Mouse (Mus musculus) liver, embryonic 16.5 days (tissue): ENCODE results near the gene Zfp592. TPM values are rescaled to one million over a fixed set of nuclear protein-coding genes. Genes with fewer than 3 reads are reported as not detected.
A peak's percentile ranks its signal among the peaks of the same experiment; 100 is the strongest.

Experiments
- ATAC-seq: fragments of 200-750 bp; cut with Nextera tagmentation; 2 replicates; pipeline ENCODE4 v1.8.0; 2017; ENCODE audit warnings: low read depth, mild to moderate bottlenecking, moderate number of reproducible peaks, moderate library complexity
- H3K27ac ChIP-seq: fragments of 300-500 bp; sonication (generic); 2 replicates; pipeline ENCODE4 v1.5.1; 2014; ENCODE audit warnings: mild to moderate bottlenecking, low read length
- H3K27me3 ChIP-seq: fragments of 300-500 bp; sonication (generic); 2 replicates; pipeline ENCODE4 v1.6.1; 2014; ENCODE audit warnings: low read depth, low read length, mixed read lengths; ENCODE audit not compliant: control insufficient read depth, insufficient read depth
- H3K36me3 ChIP-seq: fragments of 300-500 bp; sonication (generic); 2 replicates; pipeline ENCODE4 v1.6.1; 2014; ENCODE audit warnings: mild to moderate bottlenecking; ENCODE audit not compliant: control insufficient read depth, insufficient read depth
- H3K4me1 ChIP-seq: fragments of 300-500 bp; sonication (generic); 2 replicates; pipeline ENCODE4 v1.6.1; 2014; ENCODE audit warnings: low read depth, low read length, mixed read lengths; ENCODE audit not compliant: control insufficient read depth
- H3K4me2 ChIP-seq: fragments of 300-500 bp; sonication (generic); 2 replicates; pipeline ENCODE4 v1.6.1; 2014; ENCODE audit warnings: low read depth, low read length, mixed read lengths
- H3K4me3 ChIP-seq: fragments of 300-500 bp; sonication (generic); 2 replicates; pipeline ENCODE4 v1.5.1; 2014; ENCODE audit warnings: low read depth, mild to moderate bottlenecking, low read length
- H3K9ac ChIP-seq: fragments of 300-500 bp; sonication (generic); 2 replicates; pipeline ENCODE4 v1.6.1; 2014; ENCODE audit warnings: low read depth, low read length
- H3K9me3 ChIP-seq: fragments of 300-500 bp; sonication (generic); replicated peaks from 2 replicates; pipeline ENCODE4 v1.6.1; 2016; ENCODE audit warnings: low read length; ENCODE audit not compliant: control insufficient read depth
- WGBS: fragments of 180-500 bp; shearing (Covaris S2); extraction: QIAGEN DNeasy Blood & Tissue Kit; methylation state at CpG from one replicate; pipeline ENCODE4 v1.1.7; 2014; ENCODE audit not compliant: insufficient replicate concordance; 5-methylcytosine and 5-hydroxymethylcytosine counted together
- polyA plus RNA-seq: library from polyadenylated mRNA; unstranded; fragments of >200 nt; fragmentation: Nextera tagmentation; extraction: Ambion mirVana; gene quantifications from 2 replicates; pipeline ENCODE4 v1.2.1, GENCODE M21; 2015

Zfp592 gene
- polyA plus RNA-seq, 1 experiment from 2014 or later, result 7.1 TPM

DNA sequence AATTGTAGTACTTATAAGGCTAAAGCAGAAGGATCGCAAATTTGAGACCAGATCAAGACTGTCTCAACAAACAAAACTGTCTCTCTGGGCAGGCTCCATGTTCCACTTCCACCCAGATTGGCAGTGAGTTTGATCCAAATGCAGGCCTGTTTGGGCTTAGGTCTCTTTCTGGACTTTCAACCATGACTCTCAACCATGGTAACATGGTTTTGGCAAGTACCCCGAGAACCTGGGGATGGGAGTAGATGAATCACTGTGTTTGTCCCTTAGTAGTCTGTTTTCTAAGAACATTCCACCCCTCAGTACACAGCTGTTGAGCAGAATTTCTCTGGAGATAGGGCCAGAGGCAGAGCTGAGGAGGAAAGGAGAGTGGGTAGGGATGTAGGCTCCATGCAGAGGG is 32.3 kb downstream of the Zfp592 start:
- no peak overlapping the region for H3K4me2 ChIP-seq
- H3K9ac ChIP-seq, result no peak overlapping the region
- H3K36me3 ChIP-seq, result peaks cover 52% of the 10 kb centered on the region
- no peaks in the 10 kb centered on the region for H3K9me3 ChIP-seq
- H3K27me3 ChIP-seq, result no peaks in the 10 kb centered on the region
- H3K4me3 ChIP-seq, result no peak overlapping the region
- no peak overlapping the region for H3K27ac ChIP-seq
- ATAC-seq, result no peak
- H3K4me1 ChIP-seq, result peaks cover 13% of the 10 kb centered on the region
- WGBS, result 90% methylated on average over 2 of the region's 2 CpGs

DNA sequence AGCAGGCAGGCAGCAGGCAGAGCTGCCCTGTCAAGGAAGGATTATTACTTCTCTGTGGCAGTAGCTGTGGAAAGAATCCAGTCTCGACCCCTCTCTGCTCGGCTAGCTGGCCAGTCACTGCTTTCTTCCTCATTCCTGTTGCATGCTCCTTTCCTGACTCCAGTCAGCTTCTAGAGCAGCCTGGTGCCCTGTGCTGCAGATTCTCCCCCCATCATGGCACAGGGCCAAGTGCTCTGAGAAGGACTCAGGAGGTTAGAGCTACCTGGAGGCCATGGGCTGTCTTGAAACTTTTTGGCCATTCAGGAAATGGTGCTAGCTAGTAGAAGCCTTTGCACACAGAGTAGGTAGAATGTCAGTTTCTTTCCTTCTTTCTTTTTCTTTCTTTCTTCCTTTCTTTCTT is 46.2 kb downstream of the Zfp592 start:
- no peak overlapping the region for H3K9ac ChIP-seq
- no peak overlapping the region for H3K27ac ChIP-seq
- H3K4me1 ChIP-seq, result no peaks in the 10 kb centered on the region
- H3K36me3 ChIP-seq, result peaks cover 55% of the 10 kb centered on the region
- H3K4me2 ChIP-seq, result no peak overlapping the region
- no peak for ATAC-seq
- no peaks in the 10 kb centered on the region for H3K9me3 ChIP-seq
- no peak overlapping the region for H3K4me3 ChIP-seq
- no peaks in the 10 kb centered on the region for H3K27me3 ChIP-seq
- 71% methylated on average over 2 of the region's 2 CpGs for WGBS

DNA sequence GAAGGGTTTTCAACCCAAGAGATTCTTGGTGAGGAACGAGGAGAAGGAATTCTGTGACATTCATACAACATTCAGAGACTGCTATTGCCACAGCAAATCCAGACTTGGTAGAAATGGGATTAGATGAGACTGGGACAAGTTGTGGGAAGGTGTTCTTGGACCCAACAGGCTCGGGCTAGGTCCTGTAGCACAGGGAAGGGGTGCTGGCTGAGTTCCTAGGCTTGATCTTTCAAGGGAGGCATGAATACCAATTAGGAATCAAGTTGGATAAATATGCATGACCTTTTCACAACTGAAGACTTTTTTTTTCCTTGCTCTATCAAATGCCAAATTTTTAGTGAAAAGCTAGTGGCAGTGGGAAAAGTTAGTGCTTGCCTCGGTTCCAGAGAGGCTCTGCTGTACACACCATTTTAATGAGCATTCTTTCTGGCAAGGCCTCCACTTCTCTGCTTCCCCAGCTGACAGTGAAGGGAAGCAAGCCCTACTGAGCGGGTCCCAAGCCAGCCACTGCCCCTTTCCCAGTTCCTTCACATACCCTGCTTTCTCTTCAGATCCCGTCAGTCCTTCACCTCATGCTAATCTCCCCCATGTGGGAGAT is 49.6 kb downstream of the Zfp592 start:
- Histone ChIP-seq H3K27ac (no peak overlapping the region), H3K27me3 (no peaks in the 10 kb centered on the region), H3K9me3 (no peaks in the 10 kb centered on the region), H3K4me3 (no peak overlapping the region), H3K4me1 (no peaks in the 10 kb centered on the region), H3K36me3 (peaks cover 40% of the 10 kb centered on the region), H3K4me2 (no peak overlapping the region), H3K9ac (no peak overlapping the region)
- WGBS, result 78% methylated on average over 5 of the region's 5 CpGs
- ATAC-seq, result no peak

DNA sequence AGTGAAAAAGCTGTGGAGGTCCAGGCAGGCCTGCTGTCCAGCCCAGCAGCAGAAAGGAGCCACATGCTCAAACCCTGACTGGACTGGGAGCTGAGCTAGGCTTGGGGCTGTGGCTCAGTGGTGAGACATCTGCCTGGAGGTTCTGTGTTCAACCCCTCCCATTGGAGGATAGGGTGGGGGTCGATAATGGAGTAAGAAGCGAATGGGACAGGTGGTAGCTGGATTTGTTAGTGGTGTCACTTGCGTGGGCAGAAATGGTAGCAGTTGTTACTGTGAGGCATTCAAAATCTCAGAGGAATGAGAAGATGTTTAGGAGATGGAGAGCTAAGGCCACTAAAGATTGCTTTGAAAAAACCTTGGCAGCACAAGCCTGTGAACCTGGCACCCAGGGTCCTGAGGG is 54.4 kb downstream of the Zfp592 start:
- Histone ChIP-seq H3K27me3 (no peaks in the 10 kb centered on the region), H3K4me1 (no peaks in the 10 kb centered on the region), H3K9ac (no peak overlapping the region), H3K4me2 (no peak overlapping the region), H3K27ac (no peak overlapping the region), H3K4me3 (no peak overlapping the region), H3K36me3 (peaks cover 2% of the 10 kb centered on the region; the same call in 1 of the 2 replicates), H3K9me3 (no peaks in the 10 kb centered on the region)
- WGBS, result 71% methylated on average over 3 of the region's 3 CpGs
- no peak for ATAC-seq

DNA sequence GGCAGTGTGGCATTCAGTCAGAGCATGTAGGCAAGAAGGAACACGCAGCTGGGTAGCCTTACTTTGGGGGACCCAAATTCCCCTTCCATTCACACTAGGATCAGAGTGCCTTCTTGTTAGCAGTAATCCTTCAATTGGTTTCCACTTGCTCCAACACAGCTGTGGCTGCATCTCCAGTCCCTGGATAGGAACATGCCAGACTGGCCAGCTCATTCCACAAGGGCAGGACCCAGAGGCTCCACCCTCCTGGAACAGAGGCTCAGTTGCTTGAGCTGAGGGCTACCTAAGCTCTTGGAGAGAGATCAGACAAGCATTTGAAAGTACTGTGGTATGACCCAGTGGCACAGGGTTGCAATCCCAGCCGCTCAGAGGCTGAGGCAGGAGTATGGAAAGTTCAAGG is 55.0 kb downstream of the Zfp592 start:
- Histone ChIP-seq H3K9ac (no peak overlapping the region), H3K27me3 (no peaks in the 10 kb centered on the region), H3K4me3 (no peak overlapping the region), H3K4me1 (no peaks in the 10 kb centered on the region), H3K36me3 (no peaks in the 10 kb centered on the region), H3K27ac (no peak overlapping the region), H3K4me2 (no peak overlapping the region), H3K9me3 (no peaks in the 10 kb centered on the region)
- WGBS, result 78% methylated on average over 2 of the region's 2 CpGs
- no peak for ATAC-seq

DNA sequence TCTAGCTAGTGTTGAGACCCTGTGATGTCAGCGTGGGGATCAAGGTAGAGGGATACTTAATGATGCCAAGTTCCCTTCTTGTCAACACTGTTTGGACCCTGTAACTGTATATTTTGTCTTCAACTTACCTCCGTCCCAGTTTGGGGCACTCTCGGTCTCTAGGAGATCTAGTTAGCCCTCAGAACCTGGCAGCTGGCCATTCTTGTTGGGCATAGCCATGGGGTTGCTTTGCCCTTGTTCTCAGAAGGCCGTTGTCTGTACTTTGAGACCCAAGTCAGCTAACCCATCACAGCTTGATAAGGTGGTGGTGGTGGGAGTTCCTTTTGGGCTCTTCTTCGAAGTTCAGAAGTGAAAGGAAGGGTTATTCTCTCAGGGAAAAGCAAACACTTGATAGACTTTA is 56.5 kb downstream of the Zfp592 start:
- Histone ChIP-seq H3K4me1 (no peaks in the 10 kb centered on the region), H3K4me3 (no peak overlapping the region), H3K27me3 (no peaks in the 10 kb centered on the region), H3K9ac (no peak overlapping the region), H3K9me3 (no peaks in the 10 kb centered on the region), H3K27ac (no peak overlapping the region), H3K4me2 (no peak overlapping the region), H3K36me3 (no peaks in the 10 kb centered on the region)
- no peak for ATAC-seq
- WGBS, result 73% methylated on average over 5 of the region's 5 CpGs

DNA sequence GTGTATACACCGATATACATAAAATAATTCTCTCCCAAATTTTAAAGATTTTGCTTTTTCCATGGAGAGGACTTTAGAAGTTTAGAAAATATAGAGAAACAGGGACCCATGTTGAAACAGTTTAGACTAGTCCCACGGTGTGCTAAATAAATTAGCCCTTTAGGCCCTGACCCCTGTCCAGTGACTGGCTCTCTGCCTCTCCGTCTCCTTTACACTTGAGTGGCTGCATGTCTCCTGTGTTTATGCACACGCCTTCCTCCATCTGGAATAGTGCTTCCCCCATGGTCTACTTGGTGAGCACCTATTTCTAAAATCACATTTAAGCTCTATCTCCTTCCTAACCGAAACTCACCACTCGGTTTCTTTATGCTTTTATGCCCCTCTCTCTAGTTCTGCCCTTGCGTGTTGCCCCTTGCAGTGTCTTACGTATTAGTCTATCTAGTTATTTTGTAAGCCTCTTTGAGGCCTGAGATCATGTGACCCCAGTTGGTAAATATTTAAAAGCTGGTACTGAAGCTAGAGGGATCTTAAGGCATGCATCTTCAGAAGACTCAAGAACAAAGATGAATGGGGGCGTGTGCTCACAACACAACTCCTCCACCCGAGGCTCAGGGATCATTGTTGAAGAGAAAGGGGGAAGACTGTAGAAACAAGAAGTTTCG is 62.4 kb downstream of the Zfp592 start:
- no peak for ATAC-seq
- Histone ChIP-seq H3K36me3 (no peaks in the 10 kb centered on the region), H3K27me3 (no peaks in the 10 kb centered on the region), H3K4me1 (peaks cover 24% of the 10 kb centered on the region), H3K9me3 (no peaks in the 10 kb centered on the region), H3K4me2 (no peak overlapping the region), H3K4me3 (no peak overlapping the region), H3K9ac (no peak overlapping the region), H3K27ac (no peak overlapping the region)
- 75% methylated on average over 11 of the region's 11 CpGs for WGBS

DNA sequence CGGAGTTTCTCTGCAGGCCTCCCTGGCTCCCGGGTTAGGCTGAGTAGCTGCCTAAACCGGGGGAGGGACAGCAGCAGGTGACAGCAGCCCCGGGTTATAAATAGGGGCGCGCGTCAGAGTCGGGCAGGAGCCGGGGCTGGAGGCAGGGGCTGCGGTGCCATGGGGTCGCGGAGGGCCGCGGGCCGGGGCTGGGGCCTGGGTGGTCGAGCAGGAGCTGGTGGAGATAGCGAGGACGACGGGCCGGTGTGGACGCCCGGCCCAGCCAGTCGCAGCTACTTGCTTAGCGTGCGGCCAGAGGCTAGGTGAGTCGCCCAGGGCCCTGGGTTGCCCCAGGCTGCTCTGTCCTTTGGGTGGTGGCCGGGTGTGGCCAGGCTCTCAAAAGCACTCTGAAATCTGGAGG is 64.0 kb downstream of the Zfp592 start, which contains the start of gene Alpk3:
Gene Alpk3 (plus strand): TSS at position 130 of the 400 bp plus-strand sequence.
- H3K27ac ChIP-seq, result peak within 1 kb of the TSS; percentile 57; the same call in 1 of the 2 replicates
- H3K27me3 ChIP-seq, result no peaks in the 10 kb centered on the region
- ATAC-seq, result peak; percentile 71
- 11% methylated on average over 27 of the region's 27 CpGs for WGBS
- H3K4me3 ChIP-seq, result peak within 1 kb of the TSS; percentile 38
- peak within 1 kb of the TSS; percentile 38 for H3K9ac ChIP-seq
- H3K4me2 ChIP-seq, result peak within 1 kb of the TSS; percentile 67
- H3K9me3 ChIP-seq, result no peaks in the 10 kb centered on the region
- no peaks in the 10 kb centered on the region for H3K36me3 ChIP-seq
- peaks cover 24% of the 10 kb centered on the region for H3K4me1 ChIP-seq

DNA sequence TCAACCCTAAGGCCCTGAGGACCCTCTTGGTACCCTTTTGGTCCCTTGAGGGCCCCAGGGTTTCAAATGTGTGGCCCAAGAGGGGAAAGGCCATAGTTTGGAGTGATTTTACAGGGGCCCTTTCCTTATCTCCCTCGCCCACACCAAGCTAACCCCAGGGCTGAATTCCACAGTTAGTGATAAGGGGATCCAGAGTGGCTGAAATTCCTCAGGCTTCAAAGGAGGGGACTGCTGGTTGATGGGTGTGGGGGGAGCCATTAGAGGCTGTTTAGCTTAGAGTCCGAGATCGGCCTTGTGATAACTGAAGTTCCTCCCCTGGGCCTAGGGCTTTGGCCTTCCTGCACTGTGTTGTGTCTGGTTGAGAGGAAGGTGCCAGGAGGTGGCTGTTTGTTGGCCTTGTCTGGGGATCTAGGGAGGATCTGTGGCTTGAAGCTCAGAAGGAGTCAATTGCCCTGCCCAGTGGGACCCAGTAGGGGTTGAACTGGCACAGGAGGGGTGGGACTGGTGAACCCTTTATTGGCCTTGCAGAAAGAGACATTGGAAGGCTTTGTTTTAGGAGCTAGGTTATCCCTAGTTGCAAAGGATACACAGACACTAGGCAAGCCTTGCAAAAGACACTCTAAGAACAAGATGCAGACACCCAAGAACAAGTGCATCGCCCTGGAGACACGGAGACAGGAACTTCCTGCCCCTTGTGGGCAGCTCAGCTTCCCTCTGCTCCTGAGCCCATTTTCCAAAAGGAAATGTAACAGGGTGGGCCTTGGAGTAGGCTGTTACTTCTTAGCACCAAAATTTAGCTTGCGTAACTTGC is 64.6 kb downstream of the Zfp592 start:
- ATAC-seq, result peak; percentile 90
- peaks cover 24% of the 10 kb centered on the region for H3K4me1 ChIP-seq
- H3K9ac ChIP-seq, result peak overlapping the region; percentile 38
- peak overlapping the region; percentile 67 for H3K4me2 ChIP-seq
- 21% methylated on average over 6 of the region's 6 CpGs for WGBS
- H3K4me3 ChIP-seq, result peak overlapping the region; percentile 38
- H3K27me3 ChIP-seq, result no peaks in the 10 kb centered on the region
- H3K36me3 ChIP-seq, result no peaks in the 10 kb centered on the region
- no peaks in the 10 kb centered on the region for H3K9me3 ChIP-seq
- peak overlapping the region; percentile 57; the same call in 1 of the 2 replicates for H3K27ac ChIP-seq
